Mouse (Mus musculus) limb, embryonic 14.5 days (tissue): ENCODE results near the gene Sema4a. TPM values are rescaled to one million over a fixed set of nuclear protein-coding genes. Genes with fewer than 3 reads are reported as not detected.
"Not testable (repeated sequence)": the region's sequence is repeated elsewhere in the genome, so short reads cannot be mapped to it uniquely, and the experiment has no call there.

Experiments
- ATAC-seq: fragments of 200-750 bp; cut with Nextera tagmentation; 2 replicates; pipeline ENCODE4 v1.8.0; 2017; ENCODE audit warnings: low read depth, moderate number of reproducible peaks, moderate TSS enrichment; ENCODE audit not compliant: low FRiP score
- DNase-seq: peaks from one replicate; pipeline ENCODE4 v3.0.0-alpha.2; 2015; ENCODE audit warnings: low spot score
- H3K27ac ChIP-seq: fragments of 300-500 bp; sonication (generic); replicated peaks from 2 replicates; pipeline ENCODE4 v1.5.1; 2014; ENCODE audit warnings: low read depth, mild to moderate bottlenecking, low read length, moderate library complexity, mixed read lengths
- H3K27me3 ChIP-seq: fragments of 300-500 bp; sonication (generic); 2 replicates; pipeline ENCODE4 v1.6.1; 2014; ENCODE audit warnings: low read length, mixed read lengths; ENCODE audit not compliant: control insufficient read depth, insufficient read depth
- H3K36me3 ChIP-seq: fragments of 300-500 bp; sonication (generic); 2 replicates; pipeline ENCODE4 v1.6.1; 2014; ENCODE audit warnings: mild to moderate bottlenecking, low read length, moderate library complexity, mixed read lengths; ENCODE audit not compliant: control insufficient read depth, insufficient read depth
- H3K4me1 ChIP-seq: fragments of 300-500 bp; sonication (generic); 2 replicates; pipeline ENCODE4 v1.6.1; 2014; ENCODE audit warnings: antibody characterized with exemption, low read length, mixed read lengths; ENCODE audit not compliant: control insufficient read depth, insufficient read depth
- H3K4me2 ChIP-seq: fragments of 300-500 bp; sonication (generic); replicated peaks from 2 replicates; pipeline ENCODE4 v1.6.1; 2014; ENCODE audit warnings: low read depth, mild to moderate bottlenecking, low read length, moderate library complexity; ENCODE audit not compliant: severe bottlenecking
- H3K4me3 ChIP-seq: fragments of 300-500 bp; sonication (generic); replicated peaks from 2 replicates; pipeline ENCODE4 v1.5.1; 2014; ENCODE audit warnings: low read length
- H3K9ac ChIP-seq: fragments of 300-500 bp; sonication (generic); 2 replicates; pipeline ENCODE4 v1.6.1; 2014; ENCODE audit warnings: mild to moderate bottlenecking, low read depth, low read length, moderate library complexity; ENCODE audit not compliant: severe bottlenecking
- H3K9me3 ChIP-seq: fragments of 300-500 bp; sonication (generic); 2 replicates; pipeline ENCODE4 v1.6.1; 2016; ENCODE audit warnings: low read length; ENCODE audit not compliant: control insufficient read depth
- POLR2A ChIP-seq: fragments of 200-500 bp; IDR thresholded peaks from 2 replicates; pipeline ENCODE4 v1.8.0; 2012; ENCODE audit warnings: inconsistent platforms, mild to moderate bottlenecking, moderate library complexity, borderline replicate concordance; ENCODE audit not compliant: insufficient read depth, insufficient read length; ENCODE audit errors: extremely low read depth
- WGBS: fragments of 180-500 bp; shearing (Covaris S2); extraction: QIAGEN DNeasy Blood & Tissue Kit; methylation state at CpG from one replicate; pipeline ENCODE4 v1.1.7; 2014; 5-methylcytosine and 5-hydroxymethylcytosine counted together
- polyA plus RNA-seq, 2 experiments: library from polyadenylated mRNA; depleted of rRNA in 1 of 2; stranded (reverse) in 1 of 2; unstranded in 1 of 2; fragments of >200 nt; fragmentation: Nextera tagmentation in 1 of 2; extraction: Ambion mirVana in 1 of 2; gene quantifications; 2 replicates each; pipeline versions ENCODE4 v1.2.1 to v1.2.3; 2012 to 2014

Gene Sema4a
- polyA plus RNA-seq, 2 experiments: 13.5 to 14.4 TPM

- 56% methylated on average over 10 of the region's 10 CpGs for WGBS
These were observed 25.5 kb downstream of the Sema4a start for GRCm38 (mm10) chr3:88435515-88435914.

GRCm38 (mm10) chr3:88428639-88429038 lies 32.3 kb downstream of the Sema4a start:
- not testable (repeated sequence) for DNase-seq, H3K27ac ChIP-seq, ATAC-seq, H3K4me3 ChIP-seq, H3K9ac ChIP-seq, H3K9me3 ChIP-seq, H3K36me3 ChIP-seq, H3K27me3 ChIP-seq, H3K4me2 ChIP-seq, H3K4me1 ChIP-seq
- WGBS: 75% methylated on average over 8 of the region's 8 CpGs

More at GRCm38 (mm10) chr3:88435515-88435914, 25.5 kb downstream of the Sema4a start:
- no peak for ATAC-seq
- no peak overlapping the region for H3K4me3 ChIP-seq
- H3K9me3 ChIP-seq: no peaks in the 10 kb centered on the region
- peaks cover 4% of the 10 kb centered on the region for H3K4me1 ChIP-seq
- H3K36me3 ChIP-seq: no peaks in the 10 kb centered on the region; the same call in 1 of the 2 replicates
- no peak overlapping the region for H3K9ac ChIP-seq
- H3K27ac ChIP-seq: no peak overlapping the region
- no peak for DNase-seq
- no peak for TF ChIP-seq POLR2A
- no peaks in the 10 kb centered on the region for H3K27me3 ChIP-seq
- H3K4me2 ChIP-seq: no peak overlapping the region

- H3K4me3 ChIP-seq: no peak overlapping the region
- no peak for ATAC-seq
- DNase-seq: no peak
- H3K27me3 ChIP-seq: no peaks in the 10 kb centered on the region
- 85% methylated on average over 4 of the region's 4 CpGs for WGBS
- H3K9ac ChIP-seq: no peak overlapping the region
- peaks cover 10% of the 10 kb centered on the region for H3K4me1 ChIP-seq
- H3K27ac ChIP-seq: no peak overlapping the region
- H3K9me3 ChIP-seq: no peaks in the 10 kb centered on the region
- H3K36me3 ChIP-seq: no peaks in the 10 kb centered on the region
- no peak overlapping the region for H3K4me2 ChIP-seq
- TF ChIP-seq POLR2A: no peak
These were observed 33.6 kb downstream of the Sema4a start for GRCm38 (mm10) chr3:88427342-88427905.

GRCm38 (mm10) chr3:88425708-88426420 lies 35.1 kb downstream of the Sema4a start:
- H3K36me3 ChIP-seq: 0 out of 2 replicates have a peak, but pooled peaks cover 4% of the 10 kb centered on the region
- H3K9ac ChIP-seq: no peak overlapping the region
- H3K27me3 ChIP-seq: no peaks in the 10 kb centered on the region
- no peak for TF ChIP-seq POLR2A
- H3K9me3 ChIP-seq: no peaks in the 10 kb centered on the region
- no peak overlapping the region; the same call in 1 of the 2 replicates for H3K4me3 ChIP-seq
- DNase-seq (no peak), ATAC-seq (no peak)
- no peak overlapping the region for H3K27ac ChIP-seq
- WGBS: 81% methylated on average over 10 of the region's 10 CpGs
- H3K4me2 ChIP-seq: no peak overlapping the region; the same call in 1 of the 2 replicates
- peaks cover 10% of the 10 kb centered on the region for H3K4me1 ChIP-seq

GRCm38 (mm10) chr3:88425330-88425689 lies 35.7 kb downstream of the Sema4a start:
- Histone ChIP-seq H3K9me3 (no peaks in the 10 kb centered on the region), H3K4me3 (peak overlapping the region; percentile 69), H3K27ac (no peak overlapping the region), H3K27me3 (no peaks in the 10 kb centered on the region), H3K4me1 (peaks cover 10% of the 10 kb centered on the region), H3K36me3 (peaks cover 10% of the 10 kb centered on the region), H3K4me2 (peak overlapping the region; percentile 32), H3K9ac (0 out of 2 replicates have a peak overlapping the region, but pooled peaks have one; percentile 25)
- TF ChIP-seq POLR2A: no peak
- DNase-seq (no peak), ATAC-seq (no peak)
- WGBS: 9% methylated on average over 2 of the region's 2 CpGs
